Mouse (Mus musculus): Measurements from ENCODE around the gene Phldb3.

Phldb3 gene

GRCm38 (mm10) chr7:24610144-24610878 lies at the start of gene Phldb3:
Gene Phldb3 (plus strand): TSS chr7:24610763.
- DNase-seq = peak; percentile 68

DNA sequence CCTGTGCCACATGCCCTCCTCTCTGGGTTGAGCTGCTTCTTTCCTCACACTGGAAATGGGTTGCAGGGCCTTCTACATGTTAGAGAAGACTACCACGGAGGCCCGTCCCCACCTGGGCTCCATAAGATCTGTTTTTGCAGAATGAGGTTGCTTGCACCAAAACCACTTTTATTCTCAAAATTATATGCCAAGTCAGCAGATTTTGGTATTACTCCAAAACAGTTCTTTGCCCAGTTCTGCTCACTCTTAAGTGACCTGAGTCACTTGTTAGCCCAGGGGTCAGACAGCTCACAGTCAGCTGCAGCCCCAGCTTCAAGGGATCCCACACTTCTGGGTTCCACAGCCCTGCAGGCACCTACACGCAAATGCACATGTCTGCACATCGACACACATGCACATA lies 49.1 kb upstream of the Phldb3 start:
- no peak for DNase-seq

GRCm38 (mm10) chr7:24563191-24563836 lies 47.2 kb upstream of the Phldb3 start:
- DNase-seq = no peak

DNA sequence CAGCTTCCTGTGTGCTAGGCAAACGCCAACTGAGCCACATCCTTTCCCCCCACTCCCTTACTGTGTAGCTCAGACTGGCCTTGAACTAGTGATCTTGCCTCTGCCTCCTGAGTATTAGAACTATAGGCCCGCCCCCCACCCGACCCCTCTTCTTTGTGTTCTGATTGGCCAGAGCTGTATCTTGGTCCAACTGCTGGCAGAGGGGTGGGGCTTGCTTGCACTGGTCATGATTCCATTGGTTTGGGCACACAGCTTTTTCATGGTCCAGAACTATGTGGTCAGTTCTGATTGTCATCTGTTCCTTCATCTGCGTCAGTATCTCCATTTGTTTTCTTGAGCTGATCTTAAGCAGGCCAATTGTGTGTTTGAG lies 46.7 kb upstream of the Phldb3 start:
- DNase-seq = no peak

DNA sequence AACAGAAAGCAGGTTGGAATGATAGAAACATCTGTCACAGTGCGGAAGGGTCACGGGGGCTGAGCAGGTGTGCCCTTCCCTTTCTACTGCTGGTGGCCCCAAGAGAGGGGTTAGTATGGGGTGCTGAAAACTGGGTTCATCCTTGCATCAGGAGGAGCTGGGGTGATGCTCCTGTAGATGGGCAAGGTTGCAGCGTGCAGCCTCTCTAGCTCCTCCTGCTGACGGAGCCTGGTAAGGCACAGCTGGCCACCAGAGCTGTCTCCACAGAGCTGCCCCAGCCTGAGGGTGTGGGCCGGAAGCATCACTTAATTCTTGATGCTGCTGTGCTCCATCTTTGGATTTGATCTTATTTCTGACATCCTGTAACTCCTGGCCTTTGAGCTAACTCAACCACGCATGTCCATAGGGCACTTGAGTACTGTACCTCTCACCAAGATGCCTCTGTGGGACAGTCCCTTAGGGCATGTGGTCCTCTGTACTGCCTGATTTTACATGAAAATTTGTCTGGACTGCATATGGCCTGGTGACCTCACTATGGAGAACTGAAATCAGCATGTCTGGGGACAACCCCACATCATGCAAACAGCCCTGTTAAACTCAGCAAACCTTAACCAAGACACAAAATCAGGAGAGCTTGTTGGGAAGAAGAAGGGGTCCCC lies 45.8 kb upstream of the Phldb3 start:
- peak; percentile 85 for DNase-seq

GRCm38 (mm10) chr7:24565627-24566026 lies 44.9 kb upstream of the Phldb3 start:
- DNase-seq = no peak

DNA sequence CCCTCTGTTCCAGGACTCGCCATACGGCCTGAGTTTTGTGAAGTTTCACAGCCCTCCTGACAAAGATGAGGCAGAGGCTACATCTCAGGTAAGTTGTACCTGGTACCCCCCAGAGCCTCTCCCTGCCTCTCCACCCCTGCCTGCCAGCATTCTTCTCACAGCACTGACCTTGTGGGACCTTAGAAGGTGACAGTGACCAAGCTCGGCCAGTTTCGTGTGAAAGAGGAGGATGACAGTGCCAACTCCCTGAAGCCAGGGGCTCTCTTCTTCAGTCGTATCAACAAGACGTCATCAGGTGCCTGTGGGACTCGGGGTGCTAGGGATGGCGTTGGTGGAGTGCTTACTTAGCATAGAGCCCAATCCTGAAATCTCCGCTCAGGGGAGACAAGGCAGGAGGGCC lies 44.4 kb upstream of the Phldb3 start:
- DNase-seq = no peak

- no peak for DNase-seq
Observed at GRCm38 (mm10) chr7:24568512-24568911, 42.1 kb upstream of the Phldb3 start.

GRCm38 (mm10) chr7:24571071-24571470 lies 39.5 kb upstream of the Phldb3 start:
- no peak for DNase-seq

- DNase-seq = no peak
Observed at GRCm38 (mm10) chr7:24572455-24572854, 38.1 kb upstream of the Phldb3 start.

DNA sequence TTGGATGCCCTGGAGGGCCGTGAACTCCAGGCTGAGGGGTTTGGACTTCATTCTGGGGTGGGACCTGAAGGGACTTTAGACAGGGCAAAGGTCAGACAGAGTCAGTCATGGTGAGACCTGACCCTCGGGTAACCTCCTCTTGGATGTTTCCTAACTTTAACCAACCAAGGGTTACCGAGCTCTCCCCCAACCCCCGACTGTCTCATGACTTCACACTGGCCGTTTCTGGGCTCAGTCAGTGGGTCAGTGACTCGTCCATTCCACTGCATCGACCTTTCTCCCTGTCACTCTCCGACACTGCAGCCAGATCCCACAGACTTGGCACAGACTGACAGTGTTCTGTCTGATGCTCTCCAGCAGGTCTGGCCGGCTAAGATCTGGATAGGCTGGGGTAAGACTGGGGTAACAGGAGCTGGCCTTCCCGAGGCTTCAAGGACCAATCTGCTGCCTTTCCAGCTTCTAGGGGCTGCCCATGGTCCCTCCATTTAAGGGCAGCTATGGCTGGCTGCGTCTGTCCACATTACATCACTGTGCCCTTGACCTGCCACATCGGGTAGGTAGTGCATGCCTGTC lies 36.3 kb upstream of the Phldb3 start:
- DNase-seq = no peak

DNA sequence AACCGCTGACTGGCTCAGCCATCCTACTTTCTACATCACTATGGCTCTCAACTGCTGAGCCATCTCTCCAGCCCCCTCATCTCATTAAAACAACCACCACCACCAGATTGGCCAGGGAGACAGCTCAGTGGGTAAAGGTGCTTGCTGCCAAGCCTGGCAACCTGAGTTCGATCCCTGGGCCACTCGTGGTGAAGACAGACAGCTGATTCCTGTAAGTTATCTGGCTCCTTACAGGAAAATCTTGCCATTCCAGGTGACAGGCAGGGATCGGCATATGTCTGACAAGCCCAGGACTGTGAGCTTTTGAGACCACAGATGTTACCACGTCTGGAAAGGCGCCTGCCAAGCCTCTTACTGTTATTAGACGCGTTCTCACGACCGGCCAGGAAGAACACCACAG lies 32.8 kb upstream of the Phldb3 start:
- DNase-seq = no peak

GRCm38 (mm10) chr7:24584876-24585275 lies 25.7 kb upstream of the Phldb3 start:
- no peak for DNase-seq

GRCm38 (mm10) chr7:24585995-24586394 lies 24.6 kb upstream of the Phldb3 start:
- no peak for DNase-seq

GRCm38 (mm10) chr7:24586828-24587227 lies 23.7 kb upstream of the Phldb3 start:
- DNase-seq = no peak

- no peak for DNase-seq
Observed at GRCm38 (mm10) chr7:24587330-24588105, 23.0 kb upstream of the Phldb3 start, which contains the start of the genes Ethe1 and Zfp575. Gene Ethe1 (plus strand): TSS chr7:24587543. Gene Zfp575 (minus strand): TSS chr7:24587641.

GRCm38 (mm10) chr7:24588336-24588735 lies 22.2 kb upstream of the Phldb3 start:
- DNase-seq = peak; percentile 79

DNA sequence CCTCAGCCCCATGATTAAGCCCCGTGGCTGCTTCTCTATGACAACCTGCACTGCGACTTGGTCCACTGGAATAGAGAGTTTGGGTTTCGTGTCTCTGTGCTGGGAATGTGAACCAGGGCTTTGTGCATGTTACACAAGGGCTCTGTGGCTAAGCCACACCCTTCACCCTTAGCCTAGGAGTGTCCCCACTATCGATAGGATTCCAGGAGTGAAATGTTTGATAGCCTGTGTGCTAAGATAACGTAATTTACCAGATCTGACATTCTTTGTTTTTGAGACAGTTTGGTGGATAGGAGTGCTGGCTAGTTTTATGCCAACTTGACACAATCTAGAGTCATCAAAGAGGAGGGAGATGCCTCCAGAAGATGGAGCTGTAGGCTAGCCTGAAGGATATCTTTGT lies 18.8 kb upstream of the Phldb3 start:
- DNase-seq = no peak

- DNase-seq = no peak
Observed at GRCm38 (mm10) chr7:24592163-24592562, 18.4 kb upstream of the Phldb3 start.

GRCm38 (mm10) chr7:24592781-24593180 lies 17.8 kb upstream of the Phldb3 start:
- DNase-seq = no peak

DNA sequence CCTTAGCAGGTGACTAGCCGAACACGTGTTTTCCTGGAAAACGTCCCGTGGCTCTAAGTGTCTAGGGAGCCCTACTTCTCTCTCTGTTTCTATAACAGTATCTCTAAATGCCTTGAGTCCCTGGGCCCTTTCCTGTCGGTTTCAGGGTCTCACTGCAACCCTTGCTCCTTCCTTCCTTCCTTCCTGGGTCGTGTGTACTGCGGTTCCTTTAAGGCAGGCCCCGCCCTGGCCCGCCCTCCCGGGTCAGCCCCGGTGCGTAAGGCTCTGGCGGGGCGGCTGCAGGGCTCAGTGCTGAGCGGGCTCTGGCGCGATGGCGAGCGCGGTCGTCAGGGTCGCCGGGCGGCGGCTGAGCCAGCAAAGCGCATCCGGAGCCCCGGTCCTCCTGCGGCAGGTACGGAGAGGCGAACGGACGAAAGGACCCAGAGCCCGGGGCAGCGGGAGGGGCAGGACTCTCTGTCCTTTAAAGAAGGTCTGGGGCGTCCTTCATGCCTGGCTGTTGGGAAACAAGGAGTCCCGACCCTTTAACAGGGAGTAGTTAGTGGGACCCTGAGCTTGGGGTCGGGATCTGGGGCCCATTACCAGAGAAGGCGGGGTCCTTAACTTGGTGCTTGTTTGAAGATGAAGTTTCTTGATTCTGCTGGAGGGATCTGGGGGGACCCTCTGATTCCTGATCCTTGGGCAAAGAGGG lies 16.8 kb upstream of the Phldb3 start:
- DNase-seq = peak; percentile 86

GRCm38 (mm10) chr7:24594309-24594803 lies 16.2 kb upstream of the Phldb3 start:
- DNase-seq = no peak
